Mouse (Mus musculus): ENCODE measurements at regions not wholly inside any gene's neighbourhood (a gene's known extent, or its start where the extent isn't known, plus 50 kb on each side); places are given as distances from the start of the nearest gene placed in this dataset.

DNA sequence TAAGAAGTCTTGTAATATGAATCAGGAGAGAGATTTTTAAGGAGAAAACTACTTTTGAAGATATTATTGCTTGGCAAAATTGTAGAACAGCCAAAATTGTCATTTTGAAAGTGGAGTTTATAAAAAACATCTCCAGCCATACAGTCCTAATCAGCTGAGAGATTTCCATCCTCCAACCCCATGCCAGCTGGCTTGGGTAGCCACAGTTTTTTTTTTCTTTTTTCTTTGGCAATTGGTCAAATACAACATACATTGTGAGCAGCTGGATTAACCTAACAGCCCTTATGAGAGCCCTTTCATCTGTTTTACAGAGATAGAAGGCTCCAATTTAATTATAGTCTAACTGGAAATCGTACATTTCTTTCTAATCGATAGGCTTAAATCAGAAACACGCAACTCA is 235.3 kb downstream of the 1700129C05Rik start:
- WGBS, result 67% methylated on average over 3 of the region's 3 CpGs
- Histone ChIP-seq H3K27me3 (ENCODE audit: control insufficient read depth, insufficient read depth, low read length) (no peaks in the 10 kb centered on the region), H3K9ac (ENCODE audit: low read length) (no peak overlapping the region), H3K27ac (ENCODE audit: low read length) (no peak overlapping the region), H3K4me2 (ENCODE audit: low read depth, low read length) (no peak overlapping the region), H3K4me1 (ENCODE audit: control insufficient read depth, insufficient read depth, low read length) (no peaks in the 10 kb centered on the region), H3K9me3 (replicated peaks; ENCODE audit: control insufficient read depth, low read length) (no peaks in the 10 kb centered on the region), H3K4me3 (ENCODE audit: low read length) (no peak overlapping the region), H3K36me3 (ENCODE audit: control insufficient read depth, insufficient read depth) (no peaks in the 10 kb centered on the region)
- ATAC-seq (replicated peaks; ENCODE audit: extremely low read depth, insufficient read depth, low FRiP score), result no peak

DNA sequence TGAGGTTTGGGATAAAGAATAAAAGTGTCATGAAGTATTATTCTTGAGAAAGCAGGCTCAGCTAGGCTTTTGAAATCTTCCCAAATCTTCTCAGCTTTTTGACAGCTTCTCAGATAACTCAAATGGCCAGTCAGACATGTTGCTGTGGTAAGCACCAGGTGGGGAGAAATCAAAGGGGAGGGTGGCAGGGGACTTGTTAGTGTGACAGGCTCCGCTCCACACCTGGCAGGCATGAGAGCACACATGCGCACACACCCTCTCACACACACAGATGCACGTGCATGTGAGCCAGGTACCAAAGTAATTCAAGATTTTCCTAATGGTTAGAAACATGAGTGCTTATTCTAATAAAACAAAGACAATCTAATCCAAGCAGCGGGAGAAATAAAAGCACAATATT is 236.1 kb downstream of the 1700129C05Rik start:
- Histone ChIP-seq H3K9me3 (replicated peaks; ENCODE audit: control insufficient read depth, low read length) (no peaks in the 10 kb centered on the region), H3K4me2 (ENCODE audit: low read depth, low read length) (no peak overlapping the region), H3K4me1 (ENCODE audit: control insufficient read depth, insufficient read depth, low read length) (no peaks in the 10 kb centered on the region), H3K4me3 (ENCODE audit: low read length) (no peak overlapping the region), H3K27me3 (ENCODE audit: control insufficient read depth, insufficient read depth, low read length) (no peaks in the 10 kb centered on the region), H3K36me3 (ENCODE audit: control insufficient read depth, insufficient read depth) (no peaks in the 10 kb centered on the region), H3K27ac (ENCODE audit: low read length) (no peak overlapping the region), H3K9ac (ENCODE audit: low read length) (no peak overlapping the region)
- ATAC-seq (replicated peaks; ENCODE audit: extremely low read depth, insufficient read depth, low FRiP score), result no peak
- WGBS, result 76% methylated on average over 4 of the region's 4 CpGs

DNA sequence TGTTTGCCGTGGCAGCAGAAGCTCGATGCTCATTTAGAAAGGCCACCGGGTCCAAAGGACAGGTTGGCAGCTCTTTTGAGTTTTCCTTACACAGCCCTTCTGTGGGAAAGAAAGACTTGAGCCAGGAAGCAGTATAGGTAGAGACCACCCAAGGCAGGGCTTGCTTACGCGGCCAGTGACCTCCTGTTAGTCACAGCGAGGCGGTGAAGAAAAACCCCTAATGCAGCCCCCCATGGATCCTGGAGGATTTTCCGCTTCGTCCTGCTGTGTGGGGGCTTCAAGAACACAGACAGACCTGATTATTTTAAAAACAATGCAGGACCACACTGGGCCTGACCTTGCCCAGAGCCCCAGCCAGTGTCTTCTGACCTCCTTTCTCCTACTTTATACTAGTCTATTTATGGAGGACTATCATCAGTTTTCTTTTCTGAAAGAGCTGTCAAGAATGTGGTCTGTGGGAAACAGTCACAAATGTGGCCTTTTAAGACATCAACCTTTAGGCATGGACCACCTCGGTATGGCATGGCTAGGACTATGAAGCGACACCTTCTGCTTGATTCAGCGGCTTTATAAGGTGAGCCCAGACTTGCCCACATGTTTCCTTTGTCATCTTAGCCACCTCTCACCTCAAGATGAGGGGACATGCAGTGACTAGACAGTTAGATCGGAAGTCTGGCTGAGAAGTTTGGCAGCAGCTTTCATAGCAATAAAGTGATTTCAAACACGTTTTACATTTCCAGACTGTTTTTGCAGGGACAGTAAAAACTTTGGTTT is 274.3 kb downstream of the 1700129C05Rik start:
- Histone ChIP-seq H3K4me2 (ENCODE audit: low read depth, low read length) (peak overlapping the region; percentile 42), H3K4me3 (ENCODE audit: low read length) (no peak overlapping the region; the same call in 1 of the 2 replicates), H3K27ac (ENCODE audit: low read length) (no peak overlapping the region), H3K27me3 (ENCODE audit: control insufficient read depth, insufficient read depth, low read length) (no peaks in the 10 kb centered on the region), H3K9ac (ENCODE audit: low read length) (no peak overlapping the region), H3K9me3 (replicated peaks; ENCODE audit: control insufficient read depth, low read length) (no peaks in the 10 kb centered on the region), H3K4me1 (ENCODE audit: control insufficient read depth, insufficient read depth, low read length) (peaks cover 6% of the 10 kb centered on the region), H3K36me3 (ENCODE audit: control insufficient read depth, insufficient read depth) (no peaks in the 10 kb centered on the region)
- no peak for ATAC-seq (replicated peaks; ENCODE audit: extremely low read depth, insufficient read depth, low FRiP score)
- WGBS, result 67% methylated on average over 14 of the region's 14 CpGs

GRCm38 (mm10) chr14:58867396-58868107 is 275.1 kb downstream of the 1700129C05Rik start:
- H3K27ac ChIP-seq (ENCODE audit: low read length), result no peak overlapping the region
- no peak overlapping the region for H3K9ac ChIP-seq (ENCODE audit: low read length)
- H3K36me3 ChIP-seq (ENCODE audit: control insufficient read depth, insufficient read depth), result no peaks in the 10 kb centered on the region
- H3K4me1 ChIP-seq (ENCODE audit: control insufficient read depth, insufficient read depth, low read length), result peaks cover 6% of the 10 kb centered on the region
- no peak overlapping the region; the same call in 1 of the 2 replicates for H3K4me3 ChIP-seq (ENCODE audit: low read length)
- WGBS, result 40% methylated on average over 13 of the region's 13 CpGs
- H3K27me3 ChIP-seq (ENCODE audit: control insufficient read depth, insufficient read depth, low read length), result no peaks in the 10 kb centered on the region
- H3K4me2 ChIP-seq (ENCODE audit: low read depth, low read length), result peak overlapping the region; percentile 42
- ATAC-seq (replicated peaks; ENCODE audit: extremely low read depth, insufficient read depth, low FRiP score), result no peak
- no peaks in the 10 kb centered on the region for H3K9me3 ChIP-seq (replicated peaks; ENCODE audit: control insufficient read depth, low read length)

DNA sequence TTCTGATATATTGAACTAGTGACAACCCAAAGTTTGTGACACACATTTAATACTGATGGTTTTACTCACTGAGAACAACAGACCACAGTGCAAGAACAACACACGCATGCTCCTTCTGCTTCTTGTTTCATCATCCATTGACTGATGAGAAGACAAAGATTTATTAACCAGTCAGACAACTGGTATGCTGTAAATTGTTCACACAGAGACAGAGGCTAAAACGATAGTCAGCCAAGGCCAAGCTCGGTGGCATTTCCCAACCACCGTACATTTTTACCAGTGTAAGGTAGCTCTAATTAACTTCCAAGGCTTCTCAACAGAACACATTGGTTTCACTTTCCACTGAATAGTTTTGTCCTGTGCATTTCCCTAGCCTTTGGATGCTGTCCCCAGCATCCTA is 287.8 kb downstream of the 1700129C05Rik start:
- no peaks in the 10 kb centered on the region for H3K9me3 ChIP-seq (replicated peaks; ENCODE audit: control insufficient read depth, low read length)
- H3K4me3 ChIP-seq (ENCODE audit: low read length), result no peak overlapping the region
- no peaks in the 10 kb centered on the region for H3K4me1 ChIP-seq (ENCODE audit: control insufficient read depth, insufficient read depth, low read length)
- 56% methylated on average over 4 of the region's 4 CpGs for WGBS
- H3K36me3 ChIP-seq (ENCODE audit: control insufficient read depth, insufficient read depth), result no peaks in the 10 kb centered on the region
- ATAC-seq (replicated peaks; ENCODE audit: extremely low read depth, insufficient read depth, low FRiP score), result no peak
- no peak overlapping the region for H3K9ac ChIP-seq (ENCODE audit: low read length)
- H3K4me2 ChIP-seq (ENCODE audit: low read depth, low read length), result no peak overlapping the region
- no peaks in the 10 kb centered on the region for H3K27me3 ChIP-seq (ENCODE audit: control insufficient read depth, insufficient read depth, low read length)
- H3K27ac ChIP-seq (ENCODE audit: low read length), result no peak overlapping the region

DNA sequence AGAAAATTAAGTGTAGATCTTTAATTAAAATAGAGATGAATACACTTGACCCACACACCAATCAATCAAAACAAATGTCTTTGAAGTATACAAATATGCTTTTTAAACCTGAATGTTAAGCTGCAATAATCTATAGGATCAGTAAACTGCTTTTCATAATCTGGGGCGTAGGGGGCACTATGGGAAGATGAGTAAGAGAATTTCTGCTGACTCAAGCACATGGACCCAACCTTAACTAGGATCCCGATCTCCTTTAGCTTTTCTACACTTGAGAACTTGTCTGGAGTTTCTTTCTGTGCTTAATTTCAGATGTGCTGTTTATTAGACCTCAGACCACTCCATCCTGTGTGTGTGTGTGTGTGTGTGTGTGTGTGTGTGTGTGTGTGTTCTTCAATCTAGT is 298.1 kb downstream of the 1700129C05Rik start:
- H3K27ac ChIP-seq (ENCODE audit: low read length), result no peak overlapping the region
- no peak for ATAC-seq (replicated peaks; ENCODE audit: extremely low read depth, insufficient read depth, low FRiP score)
- H3K9me3 ChIP-seq (replicated peaks; ENCODE audit: control insufficient read depth, low read length), result no peaks in the 10 kb centered on the region
- no peak overlapping the region for H3K4me3 ChIP-seq (ENCODE audit: low read length)
- no peaks in the 10 kb centered on the region for H3K27me3 ChIP-seq (ENCODE audit: control insufficient read depth, insufficient read depth, low read length)
- no peaks in the 10 kb centered on the region for H3K4me1 ChIP-seq (ENCODE audit: control insufficient read depth, insufficient read depth, low read length)
- H3K9ac ChIP-seq (ENCODE audit: low read length), result no peak overlapping the region
- 74% methylated on average over 2 of the region's 2 CpGs for WGBS
- no peak overlapping the region for H3K4me2 ChIP-seq (ENCODE audit: low read depth, low read length)
- no peaks in the 10 kb centered on the region for H3K36me3 ChIP-seq (ENCODE audit: control insufficient read depth, insufficient read depth)

GRCm38 (mm10) chr14:58842196-58842886 is 300.4 kb downstream of the 1700129C05Rik start:
- H3K36me3 ChIP-seq (ENCODE audit: control insufficient read depth, insufficient read depth), result no peaks in the 10 kb centered on the region
- 76% methylated on average over 1 of the region's 1 CpGs for WGBS
- no peak overlapping the region for H3K4me3 ChIP-seq (ENCODE audit: low read length)
- H3K27ac ChIP-seq (ENCODE audit: low read length), result no peak overlapping the region
- no peaks in the 10 kb centered on the region for H3K27me3 ChIP-seq (ENCODE audit: control insufficient read depth, insufficient read depth, low read length)
- no peaks in the 10 kb centered on the region for H3K4me1 ChIP-seq (ENCODE audit: control insufficient read depth, insufficient read depth, low read length)
- H3K9ac ChIP-seq (ENCODE audit: low read length), result no peak overlapping the region
- H3K4me2 ChIP-seq (ENCODE audit: low read depth, low read length), result no peak overlapping the region
- H3K9me3 ChIP-seq (replicated peaks; ENCODE audit: control insufficient read depth, low read length), result no peaks in the 10 kb centered on the region
- no peak for ATAC-seq (replicated peaks; ENCODE audit: extremely low read depth, insufficient read depth, low FRiP score)

- Histone ChIP-seq H3K9ac (ENCODE audit: low read length) (no peak overlapping the region), H3K27ac (ENCODE audit: low read length) (no peak overlapping the region), H3K9me3 (replicated peaks; ENCODE audit: control insufficient read depth, low read length) (no peaks in the 10 kb centered on the region), H3K4me3 (ENCODE audit: low read length) (no peak overlapping the region), H3K36me3 (ENCODE audit: control insufficient read depth, insufficient read depth) (no peaks in the 10 kb centered on the region), H3K27me3 (ENCODE audit: control insufficient read depth, insufficient read depth, low read length) (no peaks in the 10 kb centered on the region), H3K4me2 (ENCODE audit: low read depth, low read length) (no peak overlapping the region), H3K4me1 (ENCODE audit: control insufficient read depth, insufficient read depth, low read length) (no peaks in the 10 kb centered on the region)
- WGBS, result 62% methylated on average over 4 of the region's 4 CpGs
- ATAC-seq (replicated peaks; ENCODE audit: extremely low read depth, insufficient read depth, low FRiP score), result no peak
Measured at GRCm38 (mm10) chr14:58822938-58823337, 319.8 kb downstream of the 1700129C05Rik start.

GRCm38 (mm10) chr14:58817961-58818504 is 324.7 kb downstream of the 1700129C05Rik start:
- H3K4me1 ChIP-seq (ENCODE audit: control insufficient read depth, insufficient read depth, low read length), result no peaks in the 10 kb centered on the region
- H3K4me3 ChIP-seq (ENCODE audit: low read length), result no peak overlapping the region
- no peak overlapping the region for H3K4me2 ChIP-seq (ENCODE audit: low read depth, low read length)
- no peaks in the 10 kb centered on the region for H3K36me3 ChIP-seq (ENCODE audit: control insufficient read depth, insufficient read depth)
- H3K9ac ChIP-seq (ENCODE audit: low read length), result no peak overlapping the region
- no peaks in the 10 kb centered on the region for H3K9me3 ChIP-seq (replicated peaks; ENCODE audit: control insufficient read depth, low read length)
- ATAC-seq (replicated peaks; ENCODE audit: extremely low read depth, insufficient read depth, low FRiP score), result no peak
- no peaks in the 10 kb centered on the region for H3K27me3 ChIP-seq (ENCODE audit: control insufficient read depth, insufficient read depth, low read length)
- no peak overlapping the region for H3K27ac ChIP-seq (ENCODE audit: low read length)
- 61% methylated on average over 10 of the region's 10 CpGs for WGBS
